Mouse (Mus musculus): ENCODE results near the gene Ifitm7. TPM values are rescaled to one million over a fixed set of nuclear protein-coding genes. Genes with fewer than 3 reads are reported as not detected.

The Ifitm7 gene
- polyA plus RNA-seq, 1 experiment from 2014 or later = not detected

- no peak for ATAC-seq (replicated peaks; ENCODE audit: low FRiP score)
These were observed 23.3 kb upstream of the Ifitm7 start for GRCm38 (mm10) chr16:14009966-14010365.

GRCm38 (mm10) chr16:14008708-14009107, 22.0 kb upstream of the Ifitm7 start:
- H3K27me3 ChIP-seq (replicated peaks; ENCODE audit: control insufficient read depth, insufficient read depth, low read length) = no peaks in the 10 kb centered on the region
- no peak overlapping the region for H3K4me3 ChIP-seq (ENCODE audit: low read depth, low read length)
- DNase-seq (ENCODE audit: low spot score) = no peak
- ATAC-seq (replicated peaks; ENCODE audit: low FRiP score) = no peak
- H3K9ac ChIP-seq (ENCODE audit: low read depth, low read length) = no peak overlapping the region
- H3K4me1 ChIP-seq (replicated peaks; ENCODE audit: control insufficient read depth, insufficient read depth, low read length) = no peaks in the 10 kb centered on the region
- H3K9me3 ChIP-seq (ENCODE audit: control insufficient read depth, low read length) = no peaks in the 10 kb centered on the region
- no peak overlapping the region for H3K4me2 ChIP-seq
- no peak overlapping the region for H3K27ac ChIP-seq (ENCODE audit: low read depth, low read length)
- H3K36me3 ChIP-seq (ENCODE audit: control insufficient read depth, insufficient read depth, low read length) = no peaks in the 10 kb centered on the region

More at GRCm38 (mm10) chr16:14009966-14010365, 23.3 kb upstream of the Ifitm7 start:
- H3K27ac ChIP-seq (ENCODE audit: low read depth, low read length) = no peak overlapping the region
- 84% methylated on average over 4 of the region's 4 CpGs for WGBS
- no peak overlapping the region for H3K9ac ChIP-seq (ENCODE audit: low read depth, low read length)
- DNase-seq (ENCODE audit: low spot score) = no peak
- no peak overlapping the region for H3K4me2 ChIP-seq
- H3K9me3 ChIP-seq (ENCODE audit: control insufficient read depth, low read length) = no peaks in the 10 kb centered on the region
- no peaks in the 10 kb centered on the region for H3K27me3 ChIP-seq (replicated peaks; ENCODE audit: control insufficient read depth, insufficient read depth, low read length)
- no peaks in the 10 kb centered on the region for H3K36me3 ChIP-seq (ENCODE audit: control insufficient read depth, insufficient read depth, low read length)
- no peak overlapping the region for H3K4me3 ChIP-seq (ENCODE audit: low read depth, low read length)
- H3K4me1 ChIP-seq (replicated peaks; ENCODE audit: control insufficient read depth, insufficient read depth, low read length) = no peaks in the 10 kb centered on the region

- Histone ChIP-seq H3K9me3 (ENCODE audit: control insufficient read depth, low read length) (no peaks in the 10 kb centered on the region), H3K4me1 (replicated peaks; ENCODE audit: control insufficient read depth, insufficient read depth, low read length) (no peaks in the 10 kb centered on the region), H3K4me3 (ENCODE audit: low read depth, low read length) (no peak overlapping the region), H3K9ac (ENCODE audit: low read depth, low read length) (no peak overlapping the region), H3K27me3 (replicated peaks; ENCODE audit: control insufficient read depth, insufficient read depth, low read length) (no peaks in the 10 kb centered on the region), H3K4me2 (no peak overlapping the region), H3K36me3 (ENCODE audit: control insufficient read depth, insufficient read depth, low read length) (no peaks in the 10 kb centered on the region), H3K27ac (ENCODE audit: low read depth, low read length) (no peak overlapping the region)
- WGBS = 73% methylated on average over 2 of the region's 2 CpGs
- ATAC-seq (replicated peaks; ENCODE audit: low FRiP score) (no peak), DNase-seq (ENCODE audit: low spot score) (no peak)
These were observed 21.4 kb upstream of the Ifitm7 start for GRCm38 (mm10) chr16:14008081-14008480.

DNA sequence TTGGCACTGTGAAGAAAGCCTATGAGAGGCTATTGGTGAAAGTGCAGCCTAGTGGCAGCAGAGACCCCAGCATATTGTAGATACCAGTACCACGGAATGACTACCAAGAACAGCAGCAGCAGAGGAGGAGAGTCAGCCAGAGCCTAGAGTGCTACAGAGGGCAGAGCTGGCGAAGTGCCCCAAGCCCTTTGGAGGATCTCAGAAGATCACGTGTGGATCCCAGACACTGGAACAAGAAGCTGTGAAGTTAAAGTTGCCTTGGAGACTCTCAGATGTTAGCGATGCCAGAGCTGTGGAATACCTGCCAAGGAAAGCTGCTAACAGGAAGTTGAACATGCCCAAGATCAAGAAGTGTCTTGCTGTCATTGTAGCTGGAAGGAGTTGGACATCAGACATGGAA, 18.6 kb upstream of the Ifitm7 start:
- Histone ChIP-seq H3K27ac (ENCODE audit: low read depth, low read length) (no peak overlapping the region), H3K4me3 (ENCODE audit: low read depth, low read length) (no peak overlapping the region), H3K4me1 (replicated peaks; ENCODE audit: control insufficient read depth, insufficient read depth, low read length) (no peaks in the 10 kb centered on the region), H3K9me3 (ENCODE audit: control insufficient read depth, low read length) (no peaks in the 10 kb centered on the region), H3K36me3 (ENCODE audit: control insufficient read depth, insufficient read depth, low read length) (no peaks in the 10 kb centered on the region), H3K27me3 (replicated peaks; ENCODE audit: control insufficient read depth, insufficient read depth, low read length) (no peaks in the 10 kb centered on the region), H3K4me2 (no peak overlapping the region), H3K9ac (ENCODE audit: low read depth, low read length) (no peak overlapping the region)
- no peak for ATAC-seq (replicated peaks; ENCODE audit: low FRiP score)
- WGBS = 69% methylated on average over 4 of the region's 4 CpGs
- DNase-seq (ENCODE audit: low spot score) = no peak

- 63% methylated on average over 2 of the region's 2 CpGs for WGBS
- no peak overlapping the region for H3K27ac ChIP-seq (ENCODE audit: low read depth, low read length)
- H3K36me3 ChIP-seq (ENCODE audit: control insufficient read depth, insufficient read depth, low read length) = no peaks in the 10 kb centered on the region
- ATAC-seq (replicated peaks; ENCODE audit: low FRiP score) (no peak), DNase-seq (ENCODE audit: low spot score) (no peak)
- no peaks in the 10 kb centered on the region for H3K9me3 ChIP-seq (ENCODE audit: control insufficient read depth, low read length)
- no peaks in the 10 kb centered on the region for H3K4me1 ChIP-seq (replicated peaks; ENCODE audit: control insufficient read depth, insufficient read depth, low read length)
- no peak overlapping the region for H3K9ac ChIP-seq (ENCODE audit: low read depth, low read length)
- no peak overlapping the region for H3K4me2 ChIP-seq
- no peak overlapping the region for H3K4me3 ChIP-seq (ENCODE audit: low read depth, low read length)
- H3K27me3 ChIP-seq (replicated peaks; ENCODE audit: control insufficient read depth, insufficient read depth, low read length) = no peaks in the 10 kb centered on the region
These were observed 18.0 kb upstream of the Ifitm7 start for GRCm38 (mm10) chr16:14004726-14005125.

GRCm38 (mm10) chr16:14004170-14004569, 17.5 kb upstream of the Ifitm7 start:
- 38% methylated on average over 3 of the region's 3 CpGs for WGBS
- Histone ChIP-seq H3K4me3 (ENCODE audit: low read depth, low read length) (no peak overlapping the region), H3K4me2 (no peak overlapping the region), H3K27ac (ENCODE audit: low read depth, low read length) (no peak overlapping the region), H3K27me3 (replicated peaks; ENCODE audit: control insufficient read depth, insufficient read depth, low read length) (no peaks in the 10 kb centered on the region), H3K9ac (ENCODE audit: low read depth, low read length) (no peak overlapping the region), H3K4me1 (replicated peaks; ENCODE audit: control insufficient read depth, insufficient read depth, low read length) (no peaks in the 10 kb centered on the region), H3K9me3 (ENCODE audit: control insufficient read depth, low read length) (no peaks in the 10 kb centered on the region), H3K36me3 (ENCODE audit: control insufficient read depth, insufficient read depth, low read length) (no peaks in the 10 kb centered on the region)
- DNase-seq (ENCODE audit: low spot score) = no peak
- peak; percentile 43; the same call in 1 of the 2 replicates for ATAC-seq (replicated peaks; ENCODE audit: low FRiP score)

DNA sequence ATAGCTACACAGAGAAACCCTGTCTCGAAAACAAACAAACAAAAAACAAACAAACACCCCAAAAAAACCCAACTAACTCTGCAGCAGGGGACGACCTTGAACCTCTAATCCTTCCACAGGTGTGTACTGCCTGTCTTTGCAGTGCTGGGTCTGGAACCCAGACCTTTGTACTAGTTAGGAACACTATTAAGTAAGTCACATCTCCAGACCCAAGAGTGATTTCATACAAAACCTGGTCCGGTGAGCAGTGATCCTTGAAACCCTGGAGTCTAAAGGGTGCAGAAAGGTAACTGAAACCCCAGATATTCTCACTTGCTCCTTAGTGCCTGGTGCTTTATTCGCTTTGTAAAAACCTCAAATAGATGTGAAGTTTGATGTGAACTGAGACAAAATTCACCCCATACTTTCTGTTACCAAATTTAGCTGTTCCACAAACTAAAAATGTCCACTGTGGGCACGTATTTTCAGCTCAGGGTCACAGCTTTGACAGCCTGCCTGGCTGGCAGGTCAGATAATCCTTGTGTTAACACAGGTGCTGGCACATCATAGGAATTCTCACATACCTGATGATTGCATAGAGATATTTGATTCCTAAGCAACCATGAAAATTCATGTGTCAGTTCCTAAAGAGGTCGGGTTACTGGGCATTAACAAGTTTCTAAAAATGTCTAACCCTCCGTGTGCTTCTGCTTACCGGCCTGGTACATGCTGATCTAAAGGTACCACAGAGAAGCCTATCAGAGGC, 16.9 kb upstream of the Ifitm7 start:
- no peak for ATAC-seq (replicated peaks; ENCODE audit: low FRiP score)
- no peaks in the 10 kb centered on the region for H3K27me3 ChIP-seq (replicated peaks; ENCODE audit: control insufficient read depth, insufficient read depth, low read length)
- H3K27ac ChIP-seq (ENCODE audit: low read depth, low read length) = no peak overlapping the region
- no peak for DNase-seq (ENCODE audit: low spot score)
- no peaks in the 10 kb centered on the region for H3K36me3 ChIP-seq (ENCODE audit: control insufficient read depth, insufficient read depth, low read length)
- WGBS = 56% methylated on average over 8 of the region's 8 CpGs
- no peaks in the 10 kb centered on the region for H3K4me1 ChIP-seq (replicated peaks; ENCODE audit: control insufficient read depth, insufficient read depth, low read length)
- no peak overlapping the region for H3K4me2 ChIP-seq
- H3K9ac ChIP-seq (ENCODE audit: low read depth, low read length) = no peak overlapping the region
- no peaks in the 10 kb centered on the region for H3K9me3 ChIP-seq (ENCODE audit: control insufficient read depth, low read length)
- no peak overlapping the region for H3K4me3 ChIP-seq (ENCODE audit: low read depth, low read length)

DNA sequence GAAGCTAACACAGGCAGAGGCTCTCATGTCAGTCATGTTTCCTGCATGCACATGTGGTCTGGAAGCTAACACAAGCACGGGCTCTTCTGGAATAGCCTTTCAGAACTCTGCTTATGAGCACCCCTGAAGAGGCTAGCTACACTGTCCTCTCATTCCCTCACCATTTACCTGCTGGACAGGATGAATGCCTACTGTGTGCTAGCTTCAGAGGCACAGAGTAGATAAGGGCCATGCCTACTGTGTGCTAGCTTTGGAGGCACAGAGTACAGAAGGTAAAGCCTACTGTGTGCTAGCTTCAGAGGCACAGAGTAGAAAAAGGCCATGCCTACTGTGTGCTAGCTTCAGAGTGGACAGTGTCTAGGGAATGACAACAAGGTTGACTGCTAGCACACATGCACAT, 7.8 kb upstream of the Ifitm7 start:
- Histone ChIP-seq H3K9me3 (ENCODE audit: control insufficient read depth, low read length) (no peaks in the 10 kb centered on the region), H3K9ac (ENCODE audit: low read depth, low read length) (no peak overlapping the region), H3K4me2 (no peak overlapping the region), H3K36me3 (ENCODE audit: control insufficient read depth, insufficient read depth, low read length) (no peaks in the 10 kb centered on the region), H3K27me3 (replicated peaks; ENCODE audit: control insufficient read depth, insufficient read depth, low read length) (no peaks in the 10 kb centered on the region), H3K4me1 (replicated peaks; ENCODE audit: control insufficient read depth, insufficient read depth, low read length) (no peaks in the 10 kb centered on the region), H3K27ac (ENCODE audit: low read depth, low read length) (no peak overlapping the region), H3K4me3 (ENCODE audit: low read depth, low read length) (no peak overlapping the region)
- DNase-seq (ENCODE audit: low spot score) (no peak), ATAC-seq (replicated peaks; ENCODE audit: low FRiP score) (no peak)
- 67% methylated on average over 1 of the region's 1 CpGs for WGBS

DNA sequence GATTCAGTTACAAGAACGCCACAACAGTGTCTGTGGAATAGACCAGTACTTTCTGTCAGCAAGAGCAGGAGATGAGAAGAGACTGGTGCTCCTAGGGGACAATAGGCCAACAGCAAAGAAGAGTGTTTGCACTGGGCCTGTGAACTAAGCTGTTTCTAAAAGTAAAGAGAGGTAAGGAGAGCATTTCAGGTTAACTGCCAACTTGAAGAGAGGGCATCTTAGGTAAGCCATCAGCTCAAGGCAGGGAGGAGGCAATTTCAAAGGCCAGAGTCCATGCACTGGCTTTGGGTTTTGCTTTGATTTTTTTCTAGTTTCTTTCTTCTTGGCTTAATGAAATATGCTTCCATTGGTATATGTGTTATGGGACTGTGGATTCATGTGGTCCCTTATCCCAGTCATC, 7.4 kb upstream of the Ifitm7 start:
- Histone ChIP-seq H3K27me3 (replicated peaks; ENCODE audit: control insufficient read depth, insufficient read depth, low read length) (no peaks in the 10 kb centered on the region), H3K4me1 (replicated peaks; ENCODE audit: control insufficient read depth, insufficient read depth, low read length) (no peaks in the 10 kb centered on the region), H3K36me3 (ENCODE audit: control insufficient read depth, insufficient read depth, low read length) (no peaks in the 10 kb centered on the region), H3K9ac (ENCODE audit: low read depth, low read length) (no peak overlapping the region), H3K4me3 (ENCODE audit: low read depth, low read length) (no peak overlapping the region), H3K27ac (ENCODE audit: low read depth, low read length) (no peak overlapping the region), H3K4me2 (no peak overlapping the region), H3K9me3 (ENCODE audit: control insufficient read depth, low read length) (no peaks in the 10 kb centered on the region)
- WGBS = 68% methylated on average over 1 of the region's 1 CpGs
- DNase-seq (ENCODE audit: low spot score) (no peak), ATAC-seq (replicated peaks; ENCODE audit: low FRiP score) (no peak)

Data from liver, embryonic 11.5 days (tissue).